Mouse (Mus musculus) thymus, postnatal 36 days (tissue): Measurements from ENCODE around the gene Itgav.

Experiments used
- DNase-seq, 2 experiments: peaks; one replicate each; pipeline ENCODE4 v3.0.0; 2022; ENCODE audit warnings: mixed read lengths in 2 of 2

The Itgav gene

GRCm38 (mm10) chr2:83825161-83825560 lies 101.0 kb downstream of the Itgav start:
- DNase-seq, result no peak

- no peak for DNase-seq
Measured at GRCm38 (mm10) chr2:83828895-83829539, 104.8 kb downstream of the Itgav start.

DNA sequence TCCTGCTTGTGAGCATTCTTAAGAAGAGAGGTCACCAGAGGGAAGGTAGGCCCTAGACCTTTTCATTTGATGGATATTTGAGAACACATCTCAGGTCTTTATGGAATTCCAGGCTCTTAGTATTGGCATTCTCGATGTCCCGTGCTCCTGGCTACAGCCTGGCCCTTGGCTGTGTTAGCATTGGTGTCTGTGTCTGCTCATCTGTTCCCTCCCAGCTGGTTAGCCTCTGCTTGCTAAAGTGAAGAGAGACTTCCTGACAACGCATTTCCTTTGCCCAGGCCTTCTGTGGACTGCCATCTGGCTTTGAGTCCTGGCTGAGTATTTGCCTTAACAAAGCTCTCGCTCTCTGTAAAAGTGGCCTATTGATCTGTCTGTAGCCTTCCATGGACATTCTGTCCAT lies 108.7 kb downstream of the Itgav start:
- DNase-seq, result no peak

- no peak for DNase-seq
Measured at GRCm38 (mm10) chr2:83835313-83836070, 111.3 kb downstream of the Itgav start.

DNA sequence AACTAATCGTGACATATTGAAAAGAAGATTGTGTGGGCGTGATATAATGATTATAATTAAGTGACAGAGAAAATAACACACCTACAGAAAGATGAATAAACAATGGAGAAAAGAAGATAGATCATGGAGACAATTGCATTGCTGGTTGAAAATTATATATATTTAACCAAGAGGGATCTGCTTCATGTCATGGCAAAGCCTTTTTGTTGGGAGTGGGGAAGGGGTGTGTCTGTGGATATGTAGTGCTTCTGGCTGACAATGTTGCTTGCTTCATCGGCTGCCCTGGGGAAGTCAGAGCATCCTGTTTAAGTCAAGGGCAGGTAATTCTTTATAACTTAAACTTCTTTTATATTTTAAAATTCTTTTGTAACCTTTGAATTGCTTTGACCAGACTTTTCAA lies 124.3 kb downstream of the Itgav start:
- DNase-seq, result no peak

GRCm38 (mm10) chr2:83853423-83853822 lies 129.2 kb downstream of the Itgav start:
- no peak for DNase-seq

DNA sequence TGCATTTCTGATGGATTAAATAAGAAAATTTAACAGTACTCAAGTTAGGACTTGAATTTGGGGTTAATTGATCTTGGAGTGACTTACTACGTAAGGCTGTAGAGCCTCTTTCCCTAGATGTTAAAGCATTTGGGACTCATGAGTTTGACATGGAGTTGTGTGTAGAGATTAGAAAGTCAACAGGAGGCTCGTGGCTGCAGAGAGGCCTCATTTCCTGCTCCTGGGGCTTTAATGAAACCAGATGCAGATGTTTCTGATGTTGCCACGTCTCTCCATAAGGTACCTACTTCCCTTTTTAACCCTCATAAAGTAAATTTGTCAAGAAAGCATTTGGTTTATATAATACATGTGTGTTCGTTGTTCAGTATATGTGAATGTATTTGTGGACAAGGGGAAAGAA lies 132.0 kb downstream of the Itgav start:
- no peak for DNase-seq
